Mouse (Mus musculus) forebrain, embryonic 14.5 days (tissue): ENCODE measurements around the gene Cnot8. TPM values are rescaled to one million over a fixed set of nuclear protein-coding genes. Genes with fewer than 3 reads are reported as not detected.
"Not testable (repeated sequence)": the region's sequence is repeated elsewhere in the genome, so short reads cannot be mapped to it uniquely, and the experiment has no call there.

Experiments
- ATAC-seq: fragments of 200-750 bp; cut with Nextera tagmentation; 2 replicates; pipeline ENCODE4 v1.8.0; 2017; ENCODE audit warnings: mild to moderate bottlenecking, moderate library complexity
- DNase-seq: peaks from one replicate; pipeline ENCODE4 v3.0.0-alpha.2; 2015; ENCODE audit warnings: low spot score
- H3K27ac ChIP-seq: fragments of 300-500 bp; sonication (generic); 2 replicates; pipeline ENCODE4 v1.5.1; 2014; ENCODE audit warnings: low read depth, mild to moderate bottlenecking, control low read depth, low read length, moderate library complexity
- H3K27me3 ChIP-seq: fragments of 300-500 bp; sonication (generic); replicated peaks from 2 replicates; pipeline ENCODE4 v1.6.1; 2014; ENCODE audit warnings: low read length, control low read depth, mixed read lengths; ENCODE audit not compliant: control insufficient read depth, insufficient read depth
- H3K36me3 ChIP-seq: fragments of 300-500 bp; sonication (generic); 2 replicates; pipeline ENCODE4 v1.6.1; 2014; ENCODE audit warnings: low read length, control low read depth; ENCODE audit not compliant: control insufficient read depth, insufficient read depth
- H3K4me1 ChIP-seq: fragments of 300-500 bp; sonication (generic); 2 replicates; pipeline ENCODE4 v1.6.1; 2014; ENCODE audit warnings: antibody characterized with exemption, low read length, control low read depth; ENCODE audit not compliant: control insufficient read depth, insufficient read depth
- H3K4me2 ChIP-seq: fragments of 300-500 bp; sonication (generic); 2 replicates; pipeline ENCODE4 v1.6.1; 2014; ENCODE audit warnings: mild to moderate bottlenecking, control low read depth, low read length
- H3K4me3 ChIP-seq: fragments of 300-500 bp; sonication (generic); 2 replicates; pipeline ENCODE4 v1.5.1; 2014; ENCODE audit warnings: low read depth, low read length, control low read depth
- H3K9ac ChIP-seq: fragments of 300-500 bp; sonication (generic); 2 replicates; pipeline ENCODE4 v1.6.1; 2014; ENCODE audit warnings: mild to moderate bottlenecking, low read length, control low read depth, moderate library complexity
- H3K9me3 ChIP-seq: fragments of 300-500 bp; sonication (generic); replicated peaks from 2 replicates; pipeline ENCODE4 v1.6.1; 2016; ENCODE audit warnings: low read length, control low read depth, mixed read lengths; ENCODE audit not compliant: control insufficient read depth
- WGBS: fragments of 180-500 bp; shearing (Covaris S2); extraction: QIAGEN DNeasy Blood & Tissue Kit; methylation state at CpG from one replicate; pipeline ENCODE4 v1.1.7; 2014; 5-methylcytosine and 5-hydroxymethylcytosine counted together
- polyA plus RNA-seq: library from polyadenylated mRNA; unstranded; fragments of >200 nt; fragmentation: Nextera tagmentation; extraction: Ambion mirVana; gene quantifications from 2 replicates; pipeline ENCODE4 v1.2.1, GENCODE M21; 2014

Gene Cnot8
- polyA plus RNA-seq: 136 and 146 TPM in 2 replicates

DNA sequence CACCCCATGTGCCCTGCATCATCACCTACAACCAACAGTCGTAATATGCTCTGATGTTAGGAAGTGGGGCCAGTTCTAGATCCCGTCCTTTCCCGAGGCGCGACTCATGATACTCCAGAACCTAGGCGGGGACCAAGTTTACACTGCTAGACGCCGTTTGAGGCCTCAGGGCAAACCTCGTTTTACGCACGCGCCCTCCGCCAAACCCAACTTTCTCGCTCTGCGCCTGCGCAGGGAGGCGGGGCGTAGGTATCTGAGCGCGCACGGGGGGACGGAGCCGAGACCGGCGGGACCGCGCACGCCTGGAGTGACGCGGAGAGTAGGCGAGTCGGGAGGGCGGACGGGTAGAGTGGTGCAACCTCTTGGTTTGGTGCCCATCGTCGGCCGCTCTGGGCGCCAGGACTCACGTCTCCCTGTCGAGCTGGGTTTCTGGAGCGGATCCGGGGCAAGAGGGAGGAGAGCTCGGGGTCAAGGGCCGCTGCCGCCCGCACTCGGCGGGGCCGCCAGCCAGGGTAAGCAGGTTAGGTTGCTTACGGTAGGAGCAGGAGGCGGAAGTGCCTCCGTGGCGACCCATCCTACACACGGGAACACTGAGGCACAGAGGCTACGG is at the start of gene Cnot8:
Cnot8 (plus strand) TSS at position 457 of the 610 bp plus-strand sequence.
- Histone ChIP-seq H3K27ac (peak within 1 kb of the TSS; percentile 85), H3K27me3 (0 out of 2 replicates have a peak, but pooled peaks cover 1% of the 10 kb centered on the region), H3K4me2 (peak within 1 kb of the TSS; percentile 74), H3K36me3 (no peaks in the 10 kb centered on the region), H3K4me1 (peaks cover 11% of the 10 kb centered on the region), H3K9me3 (no peaks in the 10 kb centered on the region), H3K4me3 (peak within 1 kb of the TSS; percentile 91), H3K9ac (peak within 1 kb of the TSS; percentile 94)
- ATAC-seq (peak; percentile 97), DNase-seq (peak; percentile 98)
- WGBS: under 1% methylated on average over 53 of the region's 55 CpGs

DNA sequence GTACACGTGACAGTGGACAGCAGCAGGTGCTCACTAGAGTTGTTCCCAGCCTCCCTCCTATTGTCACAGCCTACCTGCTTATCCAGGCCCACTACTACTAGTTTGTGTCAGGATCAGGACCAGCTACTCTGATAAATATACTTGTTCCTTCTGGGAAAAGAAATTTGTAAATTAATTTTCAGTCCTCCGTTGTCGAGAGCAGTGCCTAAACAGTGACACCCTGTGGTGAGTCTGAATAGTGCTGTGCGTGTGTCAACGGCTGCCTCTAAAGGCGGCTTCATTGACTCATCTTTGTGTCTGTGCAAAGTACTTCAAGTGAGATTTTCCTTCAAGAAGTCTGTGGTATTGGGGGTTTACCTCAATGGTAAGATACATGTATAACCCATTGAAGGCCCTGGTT is 46.5 kb upstream of the Cnot8 start:
- Histone ChIP-seq H3K4me2 (no peak overlapping the region), H3K9ac (no peak overlapping the region), H3K4me3 (no peak overlapping the region), H3K36me3 (peaks cover 82% of the 10 kb centered on the region), H3K9me3 (no peaks in the 10 kb centered on the region), H3K27ac (no peak overlapping the region), H3K27me3 (no peaks in the 10 kb centered on the region), H3K4me1 (no peaks in the 10 kb centered on the region)
- DNase-seq: peak; percentile 73
- no peak for ATAC-seq
- WGBS: 41% methylated on average over 6 of the region's 6 CpGs

GRCm38 (mm10) chr11:58059752-58060151 is 44.2 kb upstream of the Cnot8 start:
- not testable (repeated sequence) for DNase-seq, H3K4me3 ChIP-seq, H3K4me1 ChIP-seq, H3K9ac ChIP-seq, ATAC-seq, H3K27me3 ChIP-seq, H3K27ac ChIP-seq, H3K9me3 ChIP-seq, H3K4me2 ChIP-seq
- WGBS: 90% methylated on average over 7 of the region's 7 CpGs
- H3K36me3 ChIP-seq: peaks cover 59% of the 10 kb centered on the region

- WGBS: 83% methylated on average over 4 of the region's 4 CpGs
- H3K36me3 ChIP-seq: peaks cover 47% of the 10 kb centered on the region
- not testable (repeated sequence) for H3K4me3 ChIP-seq, H3K4me2 ChIP-seq, H3K9me3 ChIP-seq, H3K27ac ChIP-seq, ATAC-seq, DNase-seq, H3K9ac ChIP-seq, H3K4me1 ChIP-seq, H3K27me3 ChIP-seq
Measured at GRCm38 (mm10) chr11:58061218-58061617, 42.7 kb upstream of the Cnot8 start.

GRCm38 (mm10) chr11:58062586-58062985 is 41.4 kb upstream of the Cnot8 start:
- H3K27me3 ChIP-seq: no peaks in the 10 kb centered on the region
- peaks cover 34% of the 10 kb centered on the region for H3K36me3 ChIP-seq
- H3K9me3 ChIP-seq: no peaks in the 10 kb centered on the region
- DNase-seq (no peak), ATAC-seq (no peak)
- no peaks in the 10 kb centered on the region for H3K4me1 ChIP-seq
- no peak overlapping the region for H3K27ac ChIP-seq
- 89% methylated on average over 4 of the region's 4 CpGs for WGBS
- no peak overlapping the region for H3K9ac ChIP-seq
- no peak overlapping the region for H3K4me3 ChIP-seq
- H3K4me2 ChIP-seq: no peak overlapping the region

DNA sequence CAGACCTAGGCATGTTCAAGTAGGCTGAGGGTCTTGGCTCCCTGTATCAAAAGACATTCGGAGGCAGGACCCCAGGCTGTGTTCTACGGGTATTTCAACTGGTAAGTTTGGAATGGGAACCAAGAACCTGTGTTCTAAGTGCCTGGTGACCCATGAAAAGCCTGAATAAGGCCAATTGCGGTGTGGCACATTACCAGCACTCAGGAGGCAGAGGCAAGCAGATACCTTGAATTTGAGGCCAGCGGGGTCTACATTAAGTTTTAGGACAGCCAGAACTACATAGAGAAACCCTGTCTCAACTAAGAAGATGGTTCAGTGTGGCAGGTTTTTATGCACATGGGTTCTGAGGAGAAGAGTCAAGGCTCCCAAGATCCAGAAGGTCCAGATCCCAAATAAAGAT is 38.9 kb upstream of the Cnot8 start:
- Histone ChIP-seq H3K36me3 (peaks cover 13% of the 10 kb centered on the region), H3K9ac (no peak overlapping the region), H3K27me3 (no peaks in the 10 kb centered on the region), H3K9me3 (no peaks in the 10 kb centered on the region), H3K4me3 (no peak overlapping the region), H3K4me1 (no peaks in the 10 kb centered on the region), H3K27ac (no peak overlapping the region), H3K4me2 (no peak overlapping the region)
- WGBS: 85% methylated on average over 4 of the region's 4 CpGs
- DNase-seq (no peak), ATAC-seq (no peak)

DNA sequence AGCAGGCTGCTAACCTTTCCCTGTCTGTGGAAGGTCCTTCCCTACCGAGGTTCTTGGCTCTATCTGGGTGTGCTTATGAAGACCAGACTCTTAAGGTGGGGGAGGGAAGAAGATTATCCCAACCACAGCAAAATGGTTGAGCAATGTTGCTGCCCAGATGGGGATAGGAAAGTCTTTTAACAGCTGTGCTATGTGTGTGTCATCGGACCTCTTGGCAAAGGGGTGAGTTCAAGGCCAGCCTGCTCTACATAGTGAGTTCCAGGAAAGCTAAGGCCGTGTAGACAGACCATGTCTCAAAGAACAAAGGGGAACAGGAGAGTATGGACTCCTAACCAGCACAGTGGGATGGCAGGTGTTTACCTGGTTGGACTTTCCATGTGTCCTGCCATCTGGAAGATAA is 31.0 kb upstream of the Cnot8 start:
- H3K9me3 ChIP-seq: no peaks in the 10 kb centered on the region
- H3K9ac ChIP-seq: no peak overlapping the region
- no peak overlapping the region for H3K27ac ChIP-seq
- ATAC-seq (no peak), DNase-seq (no peak)
- 81% methylated on average over 3 of the region's 3 CpGs for WGBS
- no peaks in the 10 kb centered on the region for H3K4me1 ChIP-seq
- no peaks in the 10 kb centered on the region for H3K27me3 ChIP-seq
- no peak overlapping the region for H3K4me3 ChIP-seq
- no peaks in the 10 kb centered on the region for H3K36me3 ChIP-seq
- no peak overlapping the region for H3K4me2 ChIP-seq

DNA sequence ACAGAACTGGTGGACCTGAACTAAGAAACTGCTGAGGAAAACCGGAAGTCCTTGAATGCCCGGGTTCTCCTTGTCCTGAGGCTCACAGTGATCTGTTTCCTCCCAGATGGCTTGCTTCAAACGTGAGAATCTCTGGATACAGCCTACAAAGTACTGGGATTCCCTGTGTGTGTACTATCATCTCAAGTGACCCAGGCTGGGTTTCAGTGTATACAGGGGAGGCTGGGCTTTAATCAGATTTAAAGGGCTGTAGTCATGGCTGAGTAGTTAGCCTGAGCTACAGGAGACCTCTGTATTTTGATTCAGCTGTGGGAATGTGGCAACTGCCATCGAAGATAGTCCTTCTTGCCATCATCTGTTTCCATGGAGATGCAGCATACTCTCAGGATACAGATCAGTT is 26.7 kb upstream of the Cnot8 start:
- H3K4me2 ChIP-seq: no peak overlapping the region
- no peaks in the 10 kb centered on the region for H3K9me3 ChIP-seq
- no peaks in the 10 kb centered on the region for H3K36me3 ChIP-seq
- no peak overlapping the region for H3K4me3 ChIP-seq
- 75% methylated on average over 4 of the region's 4 CpGs for WGBS
- H3K9ac ChIP-seq: no peak overlapping the region
- ATAC-seq (no peak), DNase-seq (no peak)
- H3K4me1 ChIP-seq: no peaks in the 10 kb centered on the region
- H3K27me3 ChIP-seq: no peaks in the 10 kb centered on the region
- H3K27ac ChIP-seq: no peak overlapping the region

- H3K9me3 ChIP-seq: no peaks in the 10 kb centered on the region
- no peak overlapping the region for H3K27ac ChIP-seq
- 90% methylated on average over 6 of the region's 6 CpGs for WGBS
- DNase-seq (no peak), ATAC-seq (no peak)
- H3K36me3 ChIP-seq: no peaks in the 10 kb centered on the region
- H3K27me3 ChIP-seq: no peaks in the 10 kb centered on the region
- H3K4me1 ChIP-seq: no peaks in the 10 kb centered on the region
- H3K9ac ChIP-seq: no peak overlapping the region
- H3K4me3 ChIP-seq: no peak overlapping the region
- H3K4me2 ChIP-seq: no peak overlapping the region
Measured at GRCm38 (mm10) chr11:58081716-58082115, 22.2 kb upstream of the Cnot8 start.
